Mouse (Mus musculus) left cerebral cortex, postnatal 25 days (tissue): ENCODE measurements around the gene Pex5l. TPM values are rescaled to one million over a fixed set of nuclear protein-coding genes. Genes with fewer than 3 reads are reported as not detected.
A peak's percentile ranks its signal among the peaks of the same experiment; 100 is the strongest.

Source experiments
- DNase-seq, 2 experiments: peaks; one replicate each; pipeline ENCODE4 v3.0.0; 2022; ENCODE audit warnings: low spot score in 2 of 2, mixed read lengths in 1 of 2
- intact Hi-C: fragments of 180-260 bp; cut with DNase I; formaldehyde crosslinking; loops from one replicate; pipeline ENCODE4 v1.15.1; 2025
- total RNA-seq, 2 experiments: library from RNA; stranded (reverse); gene quantifications; 2 replicates each; pipeline ENCODE4 v1.2.3; 2021

Gene Pex5l
- total RNA-seq, 2 experiments from 2014 or later: 213 to 235 TPM

DNA sequence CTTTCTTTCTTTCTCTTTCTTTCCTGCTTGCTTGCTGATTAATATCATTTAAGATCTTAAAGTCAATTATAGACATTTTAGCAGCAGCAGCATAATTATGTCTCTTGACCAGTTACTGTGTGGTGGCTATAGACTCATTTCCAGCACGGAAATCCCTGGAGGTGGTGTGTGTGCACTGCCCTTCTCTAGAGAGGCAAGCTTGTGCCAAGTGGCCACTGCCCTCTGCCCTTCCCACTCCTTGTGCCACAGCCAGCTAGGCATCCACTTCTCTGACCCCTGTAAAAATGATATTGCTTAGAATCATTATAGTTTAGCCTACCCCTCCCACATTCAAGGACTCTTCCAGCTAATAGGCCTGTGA lies 69.2 kb downstream of the Pex5l start:
- DNase-seq: no peak
- intact Hi-C loops: no loop called here

DNA sequence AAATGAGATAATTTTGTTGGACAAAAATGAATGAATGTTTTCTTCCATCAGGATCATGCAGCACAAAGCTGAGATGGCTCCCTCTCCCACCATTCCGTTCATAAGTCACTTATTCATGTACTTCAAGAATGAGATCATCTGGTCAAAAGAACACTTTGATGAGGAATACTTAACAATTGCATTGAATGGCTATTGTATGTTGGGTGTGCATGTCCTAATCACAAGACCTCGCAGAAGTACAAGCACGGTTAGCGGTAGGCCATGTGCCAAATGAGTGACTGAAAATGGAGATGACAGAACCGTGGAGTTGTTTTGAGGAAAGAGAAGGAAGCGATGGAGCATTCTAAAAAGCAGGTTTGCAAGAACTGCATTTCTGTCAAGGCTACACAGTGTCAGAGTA lies 72.3 kb downstream of the Pex5l start:
- no peak for DNase-seq
- intact Hi-C loops: no loop called here

DNA sequence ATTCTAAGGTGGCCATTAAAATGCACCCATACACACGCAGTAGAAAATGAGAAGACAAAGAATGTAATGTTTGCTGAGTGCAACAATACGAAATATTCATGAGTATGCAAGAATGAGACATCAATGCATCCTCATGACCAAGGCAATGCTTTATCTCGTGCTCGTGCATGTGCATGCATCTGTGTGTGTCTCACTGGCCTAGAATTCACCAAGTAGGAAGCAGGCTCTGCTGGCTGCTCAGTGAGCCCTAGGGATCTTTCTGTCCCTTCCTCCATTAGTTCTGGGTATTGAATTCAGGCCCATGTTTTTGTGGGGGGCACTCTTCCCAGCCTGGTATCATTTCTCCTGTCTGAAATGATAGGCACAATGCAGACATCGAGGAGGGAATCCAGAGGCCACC lies 74.9 kb downstream of the Pex5l start:
- intact Hi-C loops: no loop called here
- no peak for DNase-seq

DNA sequence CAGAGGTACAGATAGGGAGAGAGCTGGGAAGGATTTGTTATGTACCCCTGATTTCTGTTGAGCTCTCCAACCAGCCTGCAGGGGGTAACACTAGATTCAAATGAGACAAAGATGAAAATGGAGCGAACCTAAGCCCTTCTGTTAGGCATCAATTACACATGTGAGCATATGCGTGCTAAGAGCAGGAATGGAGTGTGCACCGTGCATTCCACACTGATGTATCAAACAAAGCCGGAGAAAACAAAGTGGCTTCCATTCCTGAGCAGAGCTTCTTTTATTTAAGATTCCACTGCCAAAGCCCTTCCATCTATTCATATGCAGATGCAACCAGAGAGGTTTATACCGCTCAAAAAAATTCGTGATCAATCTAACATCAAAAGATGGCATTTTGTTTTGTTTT lies 79.5 kb downstream of the Pex5l start:
- DNase-seq: no peak
- intact Hi-C loops: no loop called here

DNA sequence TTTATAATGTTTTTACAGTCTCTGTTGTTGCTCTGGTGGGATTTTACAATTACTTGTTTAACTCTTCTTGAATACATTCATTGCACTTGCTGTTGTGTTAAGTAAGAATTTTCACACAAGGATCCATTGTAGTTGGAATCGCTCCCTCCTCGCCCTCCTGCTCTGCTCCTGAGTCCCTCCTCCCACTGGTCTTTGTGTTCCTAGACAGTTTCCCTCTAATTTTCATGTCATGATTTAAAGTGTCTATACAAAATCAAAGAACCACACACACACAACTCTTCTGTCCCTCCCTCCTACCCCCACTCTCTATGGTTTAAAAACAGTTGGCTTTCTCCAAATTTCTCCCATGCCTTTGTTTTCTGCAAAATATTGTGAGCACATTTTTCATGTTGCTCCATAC lies 81.6 kb downstream of the Pex5l start:
- no peak for DNase-seq
- intact Hi-C loops: no loop called here

DNA sequence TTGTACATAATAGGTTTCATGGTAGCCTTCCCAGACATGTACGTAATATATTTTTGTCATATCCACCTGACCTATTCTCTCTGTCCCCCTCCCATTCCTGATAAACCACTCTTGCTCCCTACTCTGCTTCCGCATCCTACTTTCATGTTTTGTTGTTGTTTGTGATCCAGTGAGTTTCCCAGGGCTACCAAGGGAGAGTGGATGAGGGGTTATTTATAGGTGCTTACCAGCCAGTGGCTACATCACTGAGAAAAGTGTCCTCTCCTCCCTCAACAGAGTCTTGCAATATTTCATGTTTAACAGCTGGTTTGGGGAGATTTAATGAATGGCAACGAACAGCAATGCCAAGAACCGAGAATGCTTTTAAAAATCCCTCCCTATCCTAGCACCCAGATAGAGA lies 82.0 kb downstream of the Pex5l start:
- intact Hi-C loops: no loop called here
- no peak for DNase-seq

DNA sequence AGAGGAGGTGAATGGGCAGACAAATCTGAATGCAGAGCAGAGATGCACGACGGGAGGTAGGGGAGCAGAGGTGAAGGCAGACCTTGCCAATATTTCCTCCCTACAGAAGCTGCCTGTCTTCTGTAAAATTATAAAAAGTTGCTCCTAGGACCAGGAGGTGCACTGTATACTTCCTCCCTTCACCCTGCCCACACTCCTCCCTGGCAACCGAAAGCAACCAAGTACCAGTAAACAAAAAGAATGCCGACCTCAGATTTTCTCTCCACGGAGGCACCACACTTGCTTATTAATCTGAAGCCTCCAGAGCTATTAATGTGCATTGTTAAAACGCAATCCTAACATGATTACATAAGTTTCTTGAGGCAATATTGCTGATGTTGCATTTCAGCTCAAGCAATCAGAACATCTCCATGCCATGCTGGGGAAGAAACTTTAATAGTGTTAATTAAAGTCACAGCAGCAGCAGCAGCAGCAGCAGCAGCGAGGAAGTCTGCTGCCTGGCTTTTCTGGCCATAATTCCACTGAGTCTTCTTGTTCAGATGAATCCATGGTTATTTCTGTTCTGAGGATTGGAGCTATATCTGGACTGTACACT lies 82.6 kb downstream of the Pex5l start:
- intact Hi-C loops: no loop called here
- DNase-seq: no peak

DNA sequence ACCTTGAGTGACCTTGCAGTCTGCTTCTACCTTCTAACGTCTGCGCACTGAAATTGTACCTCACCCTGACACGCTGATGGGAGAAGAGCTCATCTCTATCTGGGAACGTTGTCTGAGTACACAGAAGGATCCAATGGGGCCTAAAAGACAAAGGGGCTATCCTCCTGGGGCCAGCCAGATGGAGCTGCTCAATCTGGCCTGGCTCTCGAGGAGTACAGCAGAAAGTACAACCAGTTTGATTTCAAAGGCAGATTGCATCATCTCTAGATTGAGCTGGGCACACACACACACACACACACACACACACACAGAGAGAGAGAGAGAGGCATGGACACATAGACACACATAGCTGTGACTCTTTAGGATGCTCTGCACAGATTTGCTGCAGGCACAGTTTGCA lies 94.7 kb downstream of the Pex5l start:
- intact Hi-C loops: loop anchor here (10.0 kb wide), 1 partner anchor 696 kb away; no protein-coding TSS in a partner anchor
- no peak for DNase-seq

DNA sequence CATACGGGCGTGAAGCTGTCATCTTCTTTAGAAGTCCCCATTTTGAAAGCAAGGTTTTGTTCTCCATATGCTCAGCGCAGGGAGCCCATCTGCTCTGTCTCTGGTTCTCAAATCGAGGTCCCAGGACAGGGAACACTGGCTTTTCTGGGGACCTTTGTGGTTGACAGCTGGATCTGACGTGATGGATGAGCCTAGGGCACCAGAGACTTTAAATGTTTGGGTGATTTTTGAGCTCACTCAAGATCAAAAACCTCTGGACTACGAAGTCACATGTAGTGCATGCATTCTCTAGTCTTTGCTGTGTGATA lies 98.3 kb downstream of the Pex5l start:
- no peak for DNase-seq
- intact Hi-C loops: loop anchor here (5.0 to 10.0 kb wide), 3 partner anchors 98 to 748 kb away; partner anchors contain the start of gene Pex5l

DNA sequence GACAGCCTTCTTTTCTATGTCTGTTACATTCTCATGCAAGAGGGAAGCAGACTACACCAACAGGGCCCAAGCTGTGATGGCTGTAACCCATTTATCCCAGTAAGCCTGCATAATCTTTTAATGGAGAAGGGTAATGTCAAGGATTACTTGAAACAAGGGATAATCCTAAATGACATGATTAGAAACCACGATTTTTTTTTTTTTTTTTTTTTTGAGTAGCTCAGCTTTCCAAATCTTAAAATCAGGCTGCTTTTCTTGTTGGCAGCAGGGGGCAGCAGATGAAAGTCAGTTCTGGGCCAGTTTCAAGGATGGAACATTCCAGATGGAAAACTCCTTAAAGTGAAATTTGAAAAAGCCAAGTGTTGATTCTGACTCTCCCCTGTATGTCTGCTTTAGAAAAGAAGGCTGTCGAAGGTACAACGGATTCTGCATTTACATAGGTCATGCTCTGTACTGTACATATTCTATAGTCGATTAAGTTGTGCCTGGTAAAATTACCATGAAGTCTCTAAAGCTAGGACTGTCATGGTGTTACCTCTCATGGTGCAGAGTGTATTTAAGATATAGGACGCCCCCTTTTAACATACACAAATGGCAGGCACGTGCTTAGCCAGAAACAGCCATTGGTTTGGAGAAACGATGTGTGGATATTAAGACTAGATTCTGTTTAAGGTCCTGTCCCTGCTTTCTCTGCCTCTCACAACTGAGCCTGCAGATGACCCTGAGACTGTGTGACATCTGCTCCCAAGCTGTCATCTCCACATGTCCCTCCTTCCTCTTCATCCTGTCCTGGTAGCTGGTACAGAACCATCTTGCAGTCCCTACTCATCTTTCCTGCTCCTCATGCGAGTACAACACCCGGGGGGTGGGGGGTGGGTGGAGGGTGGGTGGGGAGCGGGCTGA lies 98.9 kb downstream of the Pex5l start:
- peak in 1 of 2 experiments; percentile 70 for DNase-seq

DNA sequence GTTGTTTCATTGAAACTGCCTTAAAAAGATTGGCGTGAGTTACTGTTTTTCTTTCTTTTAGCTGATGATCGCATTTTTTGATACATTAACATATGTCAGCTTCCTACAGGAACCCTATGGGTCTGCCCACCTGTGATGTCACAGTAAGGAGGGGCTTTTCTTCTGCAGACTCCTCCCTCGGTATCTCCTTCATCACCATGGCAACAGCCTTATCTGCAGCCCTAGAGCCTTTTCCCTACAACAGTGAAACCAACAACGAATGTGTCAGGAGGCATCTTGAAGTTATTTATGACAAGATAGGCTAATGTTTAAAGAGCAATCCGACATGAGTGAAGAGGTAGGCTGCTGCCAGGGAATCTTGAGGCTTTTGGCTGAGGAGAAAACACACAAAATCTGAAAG lies 118.5 kb downstream of the Pex5l start:
- DNase-seq: no peak
- intact Hi-C loops: no loop called here

More for the DNA sequence above, 98.9 kb downstream of the Pex5l start:
- intact Hi-C loops: loop anchor here (5.0 to 10.0 kb wide), 3 partner anchors 98 to 748 kb away; partner anchors contain the start of gene Pex5l

DNA sequence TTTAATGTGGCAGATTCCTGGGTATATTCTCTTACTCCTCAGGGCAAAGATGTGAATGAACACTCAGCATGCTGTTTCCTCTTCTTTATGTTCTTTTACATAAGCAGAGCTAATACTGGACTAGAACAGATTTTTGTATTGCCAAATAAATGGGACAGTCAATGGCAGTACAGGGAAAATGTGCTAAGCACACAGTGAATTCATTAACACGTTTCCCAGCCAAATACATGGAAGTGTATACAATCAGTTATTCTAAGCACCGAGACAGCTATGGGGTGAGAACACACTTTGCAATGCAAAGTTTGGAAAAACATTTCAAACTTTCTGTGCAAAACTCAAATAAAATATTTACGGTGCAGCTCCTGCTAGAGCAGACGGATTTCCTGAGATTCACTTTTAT lies 139.1 kb downstream of the Pex5l start:
- DNase-seq: peak in 1 of 2 experiments; percentile 62
- intact Hi-C loops: no loop called here

DNA sequence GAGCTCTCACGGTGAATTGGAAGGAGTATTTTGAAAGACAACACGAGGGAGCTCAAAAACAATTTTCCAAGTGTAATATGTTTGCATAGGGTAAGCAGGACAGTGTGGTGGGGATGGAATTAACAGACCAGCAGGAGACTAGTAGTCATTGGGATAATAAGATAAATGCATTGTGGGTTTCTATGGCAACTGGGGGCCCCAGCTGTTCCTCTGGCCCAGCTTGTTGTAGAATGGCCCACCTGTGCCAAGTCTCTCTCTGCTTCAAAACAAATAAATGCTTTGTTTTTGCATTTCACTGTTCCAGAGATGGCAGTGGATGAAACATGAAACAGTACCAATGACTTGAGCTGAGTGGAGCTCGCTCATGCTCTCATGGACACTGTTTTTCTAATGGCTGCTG lies 141.3 kb downstream of the Pex5l start:
- intact Hi-C loops: no loop called here
- no peak for DNase-seq

DNA sequence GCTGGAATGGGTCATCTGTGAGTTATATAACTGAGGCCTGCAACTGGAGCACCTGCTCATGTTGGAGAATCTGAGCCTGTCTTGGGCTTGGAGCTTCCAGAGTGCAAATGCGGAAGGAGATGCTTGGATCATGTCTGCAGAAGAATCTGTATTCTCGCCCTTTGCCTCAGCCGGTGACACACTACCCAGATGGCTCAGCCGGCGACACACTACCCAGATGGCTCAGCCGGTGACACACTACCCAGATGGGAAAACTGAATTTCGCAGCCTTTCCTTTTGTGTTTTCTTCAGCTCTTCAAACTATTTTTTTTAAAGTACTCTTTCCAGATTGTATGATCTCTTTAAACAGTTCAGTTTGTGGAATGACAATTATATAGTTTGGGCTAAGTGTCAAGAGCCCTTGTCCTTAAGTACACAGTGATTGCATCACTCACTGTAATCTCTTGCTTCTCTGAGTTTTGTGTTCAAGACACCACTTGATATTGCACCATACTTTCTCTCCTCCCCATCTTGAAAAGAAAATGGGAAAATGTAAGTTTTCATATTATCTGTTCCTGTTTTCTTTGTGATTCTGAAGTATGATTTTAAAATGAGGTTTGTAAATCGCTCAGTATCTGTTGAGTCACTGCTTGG lies 142.5 kb downstream of the Pex5l start:
- intact Hi-C loops: no loop called here
- peak in 1 of 2 experiments; percentile 63 for DNase-seq

DNA sequence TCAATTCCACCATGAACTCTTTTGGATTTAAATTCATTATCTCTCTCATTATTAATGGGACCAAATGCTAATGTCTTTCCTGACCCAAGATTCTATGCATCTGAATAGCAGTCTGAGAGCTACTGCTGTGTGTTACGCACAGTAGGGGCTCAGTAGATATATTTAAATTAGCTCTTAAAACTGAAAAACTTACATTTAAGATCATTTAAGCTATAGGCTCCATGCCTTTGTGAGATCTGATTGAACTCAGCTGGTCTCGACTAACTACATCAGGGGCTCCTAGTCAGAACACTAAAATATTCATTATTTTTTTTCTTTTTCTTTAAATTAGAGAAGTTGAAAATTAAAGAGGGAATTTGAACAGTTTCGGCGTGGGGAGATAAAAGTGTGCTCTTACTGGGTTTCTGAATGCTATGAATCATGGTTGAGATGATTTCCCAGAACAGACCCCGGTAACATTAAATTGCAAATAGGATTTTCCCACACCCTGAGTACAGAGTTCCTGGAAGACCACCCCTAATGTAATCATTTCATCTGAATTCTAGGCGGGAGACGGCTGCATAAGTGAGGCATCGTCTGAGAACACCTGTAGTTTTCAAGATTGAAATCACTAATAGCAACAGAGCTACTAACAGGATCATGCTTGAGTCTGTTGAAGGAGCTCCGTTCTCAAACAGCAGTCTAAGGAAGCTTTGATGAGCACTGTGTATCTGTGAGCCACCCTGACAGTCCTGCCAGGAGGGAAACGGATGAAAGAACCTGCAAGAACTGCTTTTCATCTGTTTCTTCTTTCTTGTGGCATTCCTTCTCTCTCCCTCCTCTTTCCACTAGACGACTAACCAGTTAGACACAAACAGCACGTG lies 151.1 kb downstream of the Pex5l start:
- intact Hi-C loops: no loop called here
- DNase-seq: no peak

DNA sequence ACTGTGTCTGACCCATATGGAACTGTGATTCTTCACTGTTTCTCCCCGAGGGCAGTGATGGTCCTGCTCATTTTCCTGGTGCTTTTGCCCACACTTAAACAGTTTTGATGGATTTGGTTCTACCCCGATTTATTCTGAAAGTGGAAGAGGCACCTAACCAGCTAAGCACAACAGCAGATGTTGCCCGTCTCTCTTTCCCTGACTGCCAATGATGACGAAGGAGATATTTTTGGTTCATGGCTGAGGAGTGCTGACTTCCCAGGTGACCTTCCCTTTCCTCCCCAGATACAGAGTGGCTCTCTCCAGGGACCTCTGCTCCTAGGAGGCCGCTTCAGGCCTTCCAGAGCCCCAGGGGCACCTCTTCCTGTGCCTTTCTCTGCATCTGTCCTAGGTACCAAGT lies 155.2 kb downstream of the Pex5l start:
- intact Hi-C loops: no loop called here
- peak in 1 of 2 experiments; percentile 52 for DNase-seq

DNA sequence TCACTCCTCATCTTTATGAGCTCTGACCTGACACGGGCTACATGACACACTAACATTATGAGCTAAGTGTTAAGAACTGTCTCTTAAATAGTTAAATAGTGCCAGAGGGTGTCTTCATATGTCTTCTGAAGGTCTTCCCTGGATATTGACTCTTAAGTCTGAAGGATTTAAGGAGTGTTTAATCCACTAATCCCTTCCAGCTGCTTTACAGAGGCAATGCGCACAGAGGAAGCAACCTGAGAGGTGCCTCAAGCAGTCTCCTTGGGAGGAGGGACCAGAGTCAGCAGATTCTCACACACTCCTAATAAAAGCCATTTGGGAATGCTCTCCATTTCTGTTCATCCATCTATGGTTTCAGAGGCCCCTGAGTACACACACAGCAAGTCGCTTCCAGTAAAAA lies 157.9 kb downstream of the Pex5l start:
- intact Hi-C loops: no loop called here

DNA sequence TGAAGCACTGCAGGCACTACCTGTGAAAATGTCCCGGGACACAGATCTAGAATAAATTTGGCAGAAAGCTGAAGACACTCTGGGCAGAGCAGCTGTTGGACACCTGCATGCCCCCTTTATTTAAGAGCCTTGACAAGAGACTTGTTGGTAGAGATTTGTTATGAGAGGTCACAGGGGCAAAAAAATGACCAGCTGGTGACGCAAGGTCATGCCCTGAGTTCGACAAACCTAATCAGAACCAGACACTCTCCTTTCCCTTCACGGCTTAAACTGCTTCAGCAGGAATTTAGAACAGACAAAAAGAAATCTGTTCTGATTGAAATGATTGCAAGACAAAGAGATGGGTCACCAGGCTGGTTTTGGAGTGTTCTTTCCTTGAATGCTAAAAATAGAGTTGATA lies 163.1 kb downstream of the Pex5l start:
- intact Hi-C loops: no loop called here
- DNase-seq: no peak

More for the DNA sequence above, 157.9 kb downstream of the Pex5l start:
- DNase-seq: no peak

DNA sequence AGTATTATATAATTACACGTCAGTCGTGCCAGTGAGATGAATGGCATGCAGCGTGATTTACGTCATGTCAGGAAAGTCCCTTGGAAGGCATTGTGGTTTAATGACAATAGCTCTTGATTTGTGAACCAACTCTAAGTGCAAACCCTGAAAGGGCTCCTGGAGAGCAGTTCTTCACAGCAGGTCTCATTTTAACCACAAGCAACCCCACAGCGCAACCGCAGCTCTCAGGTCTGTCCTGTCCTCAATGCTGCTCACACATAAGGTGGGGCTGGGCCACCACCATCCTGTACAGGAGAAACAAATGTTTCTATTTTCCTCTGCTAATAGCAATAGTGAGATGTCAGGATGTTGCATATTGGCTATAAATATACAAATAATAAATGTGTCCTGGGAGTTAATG lies 163.8 kb downstream of the Pex5l start:
- intact Hi-C loops: no loop called here
- no peak for DNase-seq

DNA sequence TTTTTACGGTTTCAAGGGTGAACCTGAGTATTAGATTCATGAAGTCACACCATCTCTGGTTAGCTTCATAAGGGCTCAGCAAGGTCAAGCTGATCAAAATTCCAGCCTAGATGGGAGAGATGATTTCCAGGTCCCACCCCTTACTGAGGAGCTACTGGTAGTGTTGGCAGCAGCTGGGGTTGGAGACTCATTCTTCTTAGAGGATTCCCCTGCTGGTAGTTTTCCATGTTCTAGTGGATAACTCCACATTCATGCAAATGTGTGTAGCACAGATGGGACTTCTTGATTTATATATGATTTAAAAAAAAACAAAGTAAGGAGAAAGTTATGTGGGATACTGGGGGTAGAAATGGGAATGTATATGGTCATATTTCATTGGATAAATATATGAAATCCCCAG lies 172.8 kb downstream of the Pex5l start:
- intact Hi-C loops: no loop called here
- DNase-seq: peak in 1 of 2 experiments; percentile 52
